Mouse (Mus musculus): ENCODE measurements around the gene Wnt7b.

DNA sequence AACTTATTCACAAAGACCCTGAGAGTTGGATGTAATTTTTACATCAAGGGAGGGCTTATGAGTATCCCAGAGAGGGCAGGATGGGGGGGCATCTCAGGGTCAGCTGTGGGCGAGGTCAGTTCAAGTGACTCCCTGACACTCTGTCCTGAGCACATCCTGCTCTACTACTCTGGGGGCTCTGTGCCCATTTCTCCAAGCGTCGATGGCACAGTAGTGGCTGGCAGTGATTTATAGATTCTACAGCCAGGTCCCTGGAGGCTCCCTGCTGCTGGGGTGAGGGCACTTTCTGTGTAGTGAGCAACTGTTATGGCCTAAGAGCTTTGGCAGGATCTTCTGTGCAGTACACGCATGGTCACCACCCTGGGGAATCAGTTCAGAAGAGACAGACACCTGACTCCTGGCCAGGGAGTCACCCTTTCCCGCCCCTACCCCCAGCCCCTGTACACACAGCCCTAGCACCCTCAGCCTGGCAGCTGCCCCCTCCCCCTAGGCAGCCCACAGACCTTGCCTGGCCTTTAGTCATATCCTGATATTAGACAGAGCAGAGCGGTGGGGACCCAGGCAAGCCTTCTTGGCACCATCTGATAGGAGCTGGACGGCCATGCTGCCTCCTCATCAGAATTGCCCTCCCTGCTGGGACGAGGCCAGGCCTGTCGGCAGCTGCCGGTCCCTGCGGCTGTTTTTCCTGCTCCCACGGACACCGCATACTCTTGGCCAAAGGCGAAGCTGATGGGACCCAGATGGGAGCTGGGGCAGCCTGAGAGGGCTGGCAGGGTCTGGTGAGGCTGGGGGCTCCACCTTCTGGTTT is 77.0 kb downstream of the Wnt7b start:
- TF ChIP-seq CTCF (conservative IDR thresholded peaks at IDR 0.05 in 1 of 2, IDR thresholded peaks at IDR 0.05 in 1 of 2; ENCODE audit: low read depth in 2 of 2, low read length in 2 of 2) (no peak), POLR2A (IDR thresholded peaks at IDR 0.05; ENCODE audit: low read depth, low read length) (no peak), SIN3A (IDR thresholded peaks at IDR 0.05; ENCODE audit: low read length) (no peak), SMC3 (IDR thresholded peaks at IDR 0.05; ENCODE audit: low read depth, low read length) (no peak), CHD1 (IDR thresholded peaks at IDR 0.05; ENCODE audit: low read depth, low read length) (no peak), POLR2AphosphoS2 (IDR thresholded peaks at IDR 0.05; ENCODE audit: low read depth, low read length) (no peak), GABPA (IDR thresholded peaks at IDR 0.05; ENCODE audit: insufficient replicate concordance, low read depth, low read length) (no peak), ZMIZ1 (IDR thresholded peaks at IDR 0.05; ENCODE audit: low read depth, low read length) (no peak), MAX (IDR thresholded peaks at IDR 0.05; ENCODE audit: low read length) (no peak), E2F4 (IDR thresholded peaks at IDR 0.05; ENCODE audit: insufficient replicate concordance, low read depth, low read length) (no peak), CHD2 (IDR thresholded peaks at IDR 0.05; ENCODE audit: low read length) (no peak)
